Mouse (Mus musculus) megakaryocyte, embryonic 14.5 days (primary cell): ENCODE data around the gene Prelp. TPM values are rescaled to one million over a fixed set of nuclear protein-coding genes. Genes with fewer than 3 reads are reported as not detected.
"Not testable (repeated sequence)": the region's sequence is repeated elsewhere in the genome, so short reads cannot be mapped to it uniquely, and the experiment has no call there.

ENCODE experiments used
- H3K27me3 ChIP-seq: replicated peaks from 2 replicates; pipeline ENCODE3; 2012; ENCODE audit warnings: inconsistent platforms
- H3K36me3 ChIP-seq: replicated peaks from 2 replicates; pipeline ENCODE3; 2012; ENCODE audit warnings: low read length, inconsistent platforms, mixed read lengths
- H3K4me1 ChIP-seq: 2 replicates; pipeline ENCODE4 v1.6.1; 2012; ENCODE audit warnings: inconsistent platforms
- H3K4me3 ChIP-seq: replicated peaks from 2 replicates; pipeline ENCODE3; 2012; ENCODE audit warnings: moderate library complexity, mild to moderate bottlenecking, inconsistent platforms
- H3K9me3 ChIP-seq: 2 replicates; pipeline ENCODE4 v1.6.1; 2012; ENCODE audit warnings: inconsistent platforms
- FLI1 ChIP-seq: IDR thresholded peaks from 2 replicates; pipeline ENCODE4 v1.6.1; 2012; ENCODE audit warnings: low read length, inconsistent platforms, mixed read lengths
- GATA1 ChIP-seq: IDR thresholded peaks from 3 replicates; pipeline ENCODE4 v1.6.1; 2012; ENCODE audit warnings: mixed read lengths, low read length, inconsistent platforms, borderline replicate concordance
- polyA plus RNA-seq: library from polyadenylated mRNA; stranded (reverse); fragments of >175 nt; gene quantifications from 2 replicates; pipeline ENCODE4 v1.2.3, GENCODE M21; 2012; ENCODE audit warnings: low replicate concordance; ENCODE audit not compliant: insufficient read depth

The Prelp gene
- not detected in 2 replicates for polyA plus RNA-seq

DNA sequence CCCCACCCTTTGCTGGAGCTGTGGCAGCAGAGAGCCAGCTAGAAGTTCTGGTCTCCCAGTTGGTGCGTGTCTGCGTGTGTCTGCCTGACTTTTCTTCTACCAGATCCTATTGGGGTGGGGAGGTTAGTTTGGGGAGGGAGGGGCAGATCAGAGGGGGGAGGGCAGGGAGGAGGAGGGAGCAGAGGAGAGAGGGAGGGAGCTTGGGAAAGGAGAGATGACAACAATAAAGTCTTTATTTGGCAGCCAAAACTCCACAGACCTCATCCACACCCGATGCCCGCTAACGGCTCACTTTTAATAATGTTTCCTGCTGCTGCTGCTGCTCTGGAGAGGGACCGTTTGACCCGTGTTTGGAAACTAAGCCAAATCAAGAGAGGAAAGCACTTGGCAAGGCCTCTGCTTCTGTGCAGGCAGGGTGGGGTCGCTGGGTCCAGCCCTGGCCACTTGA, at the start of gene Prelp:
Prelp (minus strand) TSS at position 111 of the 448 bp plus-strand sequence.
- no peak for TF ChIP-seq FLI1
- Histone ChIP-seq H3K4me1 (peaks cover 53% of the 10 kb centered on the region), H3K27me3 (peaks cover 47% of the 10 kb centered on the region), H3K9me3 (peaks cover 6% of the 10 kb centered on the region), H3K36me3 (no peaks in the 10 kb centered on the region), H3K4me3 (no peak within 1 kb of the TSS)

DNA sequence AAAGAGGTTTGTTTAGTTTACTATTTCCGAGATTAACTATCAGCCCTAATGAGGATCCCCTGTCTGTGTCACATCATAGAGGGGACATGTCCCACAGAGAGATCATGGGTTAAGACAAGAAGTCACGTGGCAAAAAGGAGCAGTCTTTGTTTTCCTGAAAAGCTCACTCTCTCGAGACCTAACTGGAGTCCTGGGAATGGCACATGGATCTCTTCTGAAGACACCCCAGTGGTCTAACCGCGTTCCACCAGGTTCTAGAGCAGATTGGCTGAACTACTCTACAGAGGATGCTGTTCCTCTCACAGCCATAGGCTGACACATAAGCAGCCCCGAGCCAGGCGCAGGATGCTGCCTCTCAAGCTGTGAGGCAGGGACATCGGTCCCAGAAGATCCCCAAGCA, 48.2 kb upstream of the Prelp start:
- no peaks in the 10 kb centered on the region for H3K36me3 ChIP-seq
- H3K4me1 ChIP-seq = peaks cover 74% of the 10 kb centered on the region
- peaks cover 51% of the 10 kb centered on the region for H3K27me3 ChIP-seq
- H3K9me3 ChIP-seq = no peaks in the 10 kb centered on the region
- H3K4me3 ChIP-seq = no peak overlapping the region
- TF ChIP-seq FLI1 = no peak
- TF ChIP-seq GATA1 = no peak

DNA sequence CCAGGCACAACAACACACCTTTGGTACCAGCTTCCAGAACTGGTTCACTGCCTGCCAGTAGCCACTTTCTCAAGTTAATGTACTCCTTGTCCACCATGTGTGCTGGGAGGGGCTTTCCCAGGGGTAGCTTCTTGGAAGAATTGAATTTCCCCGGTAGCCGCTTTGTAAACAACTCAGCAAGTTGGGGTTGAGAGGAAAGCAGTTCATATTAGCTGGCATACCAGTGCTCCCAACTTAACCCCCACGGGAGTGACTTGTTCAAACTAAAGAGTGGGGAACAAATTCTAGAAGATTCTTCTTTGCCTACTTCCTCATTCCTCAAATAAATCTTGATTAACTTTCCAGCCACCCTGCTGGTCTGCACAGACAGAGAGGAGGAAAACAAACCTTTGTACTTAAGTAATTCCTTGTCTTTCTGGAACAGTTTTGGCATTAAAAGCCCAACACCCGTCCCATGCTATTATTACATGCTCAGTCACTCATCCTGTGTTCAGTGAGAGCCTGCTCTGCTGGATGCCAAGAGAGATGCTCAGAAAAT, 47.6 kb upstream of the Prelp start:
- no peaks in the 10 kb centered on the region for H3K36me3 ChIP-seq
- H3K27me3 ChIP-seq = peaks cover 46% of the 10 kb centered on the region
- peak overlapping the region; percentile 21 for H3K4me3 ChIP-seq
- H3K4me1 ChIP-seq = peaks cover 73% of the 10 kb centered on the region
- TF ChIP-seq GATA1 (no peak), FLI1 (no peak)
- no peaks in the 10 kb centered on the region for H3K9me3 ChIP-seq

DNA sequence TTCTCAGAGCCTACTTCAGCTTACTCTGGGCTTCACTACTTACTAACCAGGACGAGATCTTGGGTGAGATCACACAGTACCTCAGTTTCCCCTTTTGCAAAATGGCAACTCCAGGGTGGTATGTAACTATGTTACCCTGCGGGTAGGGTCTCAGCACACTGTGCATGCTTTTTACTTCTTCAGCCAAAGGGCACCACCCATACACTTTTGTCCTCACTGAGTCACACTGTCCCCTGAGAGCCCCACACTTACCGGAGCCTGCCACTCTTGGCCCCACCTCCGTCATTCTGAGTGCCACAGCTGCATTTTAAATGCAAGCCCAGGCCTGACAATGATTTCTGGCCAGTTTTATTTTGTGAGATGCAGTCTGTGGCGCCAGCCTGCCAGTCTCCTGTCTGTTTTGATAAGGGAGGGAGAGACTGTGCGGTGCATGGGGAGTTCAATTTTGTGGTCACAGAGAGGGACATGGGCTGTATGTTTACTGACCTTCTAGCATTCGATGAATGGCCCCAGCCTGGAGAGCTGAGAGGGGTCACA, 46.3 kb upstream of the Prelp start:
- TF ChIP-seq FLI1 = no peak
- TF ChIP-seq GATA1 = no peak
- Histone ChIP-seq H3K36me3 (no peaks in the 10 kb centered on the region), H3K9me3 (no peaks in the 10 kb centered on the region), H3K27me3 (peaks cover 43% of the 10 kb centered on the region), H3K4me3 (no peak overlapping the region), H3K4me1 (peaks cover 64% of the 10 kb centered on the region)

DNA sequence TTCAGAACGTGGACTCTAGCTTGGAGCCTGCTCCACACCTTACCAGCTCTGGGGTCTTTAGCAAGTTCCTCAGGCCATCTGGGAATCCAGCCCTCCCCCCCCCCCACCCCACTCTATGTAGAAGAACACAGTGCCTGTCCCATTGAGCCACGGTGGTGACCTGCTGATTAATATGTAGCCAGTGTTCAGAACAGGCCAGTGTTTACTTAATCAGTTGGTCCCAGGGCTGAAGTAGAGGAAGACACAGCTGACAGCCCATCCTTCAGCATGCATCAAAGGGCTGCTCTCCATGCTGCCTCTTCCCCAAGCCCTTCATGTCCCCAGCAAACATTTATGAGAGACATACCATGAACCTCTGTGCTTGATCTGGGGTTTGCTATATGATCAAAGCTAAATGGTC, 44.8 kb upstream of the Prelp start:
- Histone ChIP-seq H3K4me3 (no peak overlapping the region), H3K9me3 (no peaks in the 10 kb centered on the region), H3K27me3 (peaks cover 47% of the 10 kb centered on the region), H3K36me3 (no peaks in the 10 kb centered on the region), H3K4me1 (peaks cover 63% of the 10 kb centered on the region)
- TF ChIP-seq FLI1 = no peak
- TF ChIP-seq GATA1 = no peak

DNA sequence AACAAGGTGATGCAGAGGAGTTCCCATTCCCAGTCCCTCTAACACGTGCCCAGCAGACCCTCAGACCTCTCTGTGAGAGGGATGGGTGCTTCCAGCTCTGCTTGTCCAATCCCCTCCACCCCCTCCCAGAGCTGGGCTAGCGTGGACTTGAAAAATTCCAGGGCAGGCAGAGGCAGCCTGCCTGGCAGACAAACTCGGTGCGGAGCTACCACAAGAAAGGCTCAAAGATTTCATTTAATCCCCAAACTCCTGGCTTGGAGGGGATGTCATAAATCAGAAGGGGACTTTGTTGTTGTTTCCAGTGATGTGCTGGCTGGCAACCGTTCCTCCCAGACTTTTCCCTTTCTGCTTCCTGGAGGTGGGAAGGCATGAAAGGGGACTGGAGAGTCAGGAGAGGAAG, 44.1 kb upstream of the Prelp start:
- Histone ChIP-seq H3K9me3 (no peaks in the 10 kb centered on the region), H3K4me1 (peaks cover 68% of the 10 kb centered on the region), H3K4me3 (no peak overlapping the region), H3K36me3 (no peaks in the 10 kb centered on the region), H3K27me3 (peaks cover 44% of the 10 kb centered on the region)
- TF ChIP-seq FLI1 (no peak), GATA1 (no peak)

DNA sequence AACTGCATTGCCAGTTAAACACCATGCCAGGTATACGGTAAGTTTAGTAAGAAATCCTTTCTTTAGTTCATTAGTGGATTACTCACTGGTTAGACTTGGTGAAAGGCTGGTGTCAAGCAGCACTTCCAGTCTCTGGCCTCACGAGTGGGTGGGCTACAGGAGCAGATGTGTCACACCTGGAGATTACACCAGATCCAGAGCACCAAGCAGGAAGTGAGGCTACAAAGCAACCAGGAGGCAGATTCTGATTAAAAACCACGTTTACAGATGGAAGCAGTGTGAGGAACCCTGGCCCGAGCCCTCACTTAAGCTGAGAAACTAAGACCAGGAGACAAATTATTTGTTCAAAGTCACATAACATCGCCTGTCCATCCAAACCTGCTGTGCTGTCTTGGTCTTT, 43.5 kb upstream of the Prelp start:
- H3K4me3 ChIP-seq = no peak overlapping the region
- peaks cover 39% of the 10 kb centered on the region for H3K27me3 ChIP-seq
- H3K4me1 ChIP-seq = peaks cover 70% of the 10 kb centered on the region

DNA sequence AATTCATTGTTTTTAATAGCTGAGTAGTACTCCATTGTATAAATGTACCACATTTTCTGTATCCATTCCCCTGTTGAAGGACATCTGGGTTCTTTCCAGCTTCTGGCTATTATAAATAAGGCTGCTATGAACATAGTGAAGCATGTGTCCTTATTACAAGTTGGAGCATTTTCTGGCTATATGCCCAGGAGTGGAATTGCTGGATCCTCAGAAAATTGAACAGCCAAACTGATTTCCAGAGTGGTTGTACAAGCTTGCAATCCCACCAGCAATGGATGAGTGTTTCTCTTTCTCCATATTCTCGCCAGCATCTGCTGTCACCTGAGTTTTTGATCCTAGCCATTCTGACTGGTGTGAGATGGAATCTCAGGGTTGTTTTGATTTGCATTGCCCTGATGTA, 42.4 kb upstream of the Prelp start:
- Histone ChIP-seq H3K27me3 (peaks cover 35% of the 10 kb centered on the region), H3K4me1 (peaks cover 71% of the 10 kb centered on the region)
- H3K4me3 ChIP-seq, H3K36me3 ChIP-seq, H3K9me3 ChIP-seq: not testable (repeated sequence)

More for the DNA sequence above, 43.5 kb upstream of the Prelp start:
- TF ChIP-seq FLI1 (no peak), GATA1 (no peak)
- Histone ChIP-seq H3K9me3 (no peaks in the 10 kb centered on the region), H3K36me3 (no peaks in the 10 kb centered on the region)

DNA sequence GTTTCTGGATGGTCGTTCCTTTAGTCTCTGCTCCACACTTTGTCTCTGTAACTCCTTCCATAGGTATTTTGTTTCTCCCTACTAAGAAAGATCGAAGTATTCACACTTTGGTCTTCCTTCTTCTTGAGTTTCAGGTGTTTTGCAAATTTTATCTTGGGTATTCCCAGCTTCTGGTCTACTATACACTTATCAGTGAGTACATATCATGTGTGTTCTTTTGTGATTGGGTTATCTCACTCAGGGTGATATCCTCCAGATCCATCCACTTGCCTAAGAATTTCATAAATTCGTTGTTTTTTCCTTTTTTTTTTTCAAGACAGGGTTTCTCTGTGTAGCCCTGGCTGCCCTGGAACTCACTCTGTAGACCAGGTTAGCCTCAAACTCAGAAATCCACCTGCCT, 41.9 kb upstream of the Prelp start:
- peaks cover 71% of the 10 kb centered on the region for H3K4me1 ChIP-seq

DNA sequence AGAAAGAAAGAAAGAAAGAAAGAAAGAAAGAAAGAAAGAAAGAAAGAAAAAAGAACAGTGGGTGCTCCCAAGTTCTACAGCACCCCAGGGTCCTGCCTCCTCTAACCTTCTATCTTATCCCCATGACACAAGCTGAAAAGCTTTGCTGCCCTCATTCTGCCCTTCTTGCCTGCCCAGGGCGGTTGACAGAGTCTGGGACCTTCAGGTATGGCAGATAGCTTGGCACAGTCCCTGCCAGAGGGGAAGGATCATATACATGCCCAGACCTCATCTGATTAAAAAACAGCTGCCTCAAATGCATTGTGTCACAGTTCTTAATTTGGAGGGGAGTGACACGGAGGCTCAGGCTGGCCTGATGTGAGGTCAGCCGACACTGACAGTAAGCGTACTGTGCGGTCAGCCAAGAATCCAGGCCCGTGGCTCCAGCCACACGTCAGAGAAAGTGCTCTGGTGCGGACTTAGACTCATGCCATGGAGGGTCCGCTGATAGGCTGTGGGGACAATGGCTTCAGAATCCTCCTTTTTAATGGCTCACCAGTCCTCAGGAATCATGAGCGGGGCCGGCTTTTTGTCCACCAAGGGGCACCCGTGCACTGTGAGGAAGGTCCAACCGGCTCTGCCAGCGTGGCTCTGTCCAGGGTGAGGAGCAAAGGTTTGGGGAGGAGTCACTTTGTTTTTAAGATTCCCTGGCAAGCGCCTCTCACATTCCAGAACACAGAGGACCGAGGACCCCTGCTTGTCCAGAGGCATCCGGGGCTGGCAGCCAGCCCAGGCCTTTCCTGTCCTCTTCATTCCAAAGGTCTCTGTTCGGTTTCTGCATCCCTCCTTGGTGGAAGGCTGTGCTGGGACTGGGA, 40.3 kb upstream of the Prelp start:
- H3K4me1 ChIP-seq = peaks cover 68% of the 10 kb centered on the region

More for the DNA sequence above, 41.9 kb upstream of the Prelp start:
- H3K9me3 ChIP-seq, H3K36me3 ChIP-seq, H3K4me3 ChIP-seq: not testable (repeated sequence)
- H3K27me3 ChIP-seq = peaks cover 32% of the 10 kb centered on the region

DNA sequence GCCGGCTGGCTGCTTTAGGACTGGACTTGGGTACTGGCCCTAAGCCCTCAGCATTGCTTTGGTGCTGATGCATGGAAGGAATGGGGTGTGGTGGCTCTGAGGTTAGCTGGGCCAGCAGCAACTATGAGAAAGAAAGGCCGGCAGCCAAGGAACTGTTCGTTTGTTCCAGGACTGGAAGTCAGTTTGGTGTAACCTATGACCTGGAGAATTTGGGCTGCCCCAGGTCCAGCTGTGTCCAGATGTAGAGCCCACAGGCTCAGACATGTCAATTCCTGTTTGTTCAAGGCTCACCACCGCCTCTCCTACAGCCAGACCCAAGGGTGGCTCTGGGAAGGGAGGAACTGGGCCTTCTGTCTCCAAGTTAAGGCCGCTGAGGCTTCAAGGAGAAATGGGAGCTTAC, 38.3 kb upstream of the Prelp start:
- H3K9me3 ChIP-seq = no peaks in the 10 kb centered on the region
- H3K27me3 ChIP-seq = peaks cover 14% of the 10 kb centered on the region
- no peaks in the 10 kb centered on the region for H3K36me3 ChIP-seq
- H3K4me1 ChIP-seq = peaks cover 65% of the 10 kb centered on the region
- no peak for TF ChIP-seq GATA1
- no peak for TF ChIP-seq FLI1
- no peak overlapping the region for H3K4me3 ChIP-seq

More for the DNA sequence above, 40.3 kb upstream of the Prelp start:
- Histone ChIP-seq H3K27me3 (peaks cover 21% of the 10 kb centered on the region), H3K9me3 (no peaks in the 10 kb centered on the region), H3K36me3 (no peaks in the 10 kb centered on the region), H3K4me3 (no peak overlapping the region)
- TF ChIP-seq GATA1 = no peak
- TF ChIP-seq FLI1 = no peak
